Mouse (Mus musculus): Measurements from ENCODE around the gene Dlg4. TPM values are rescaled to one million over a fixed set of nuclear protein-coding genes. Genes with fewer than 3 reads are reported as not detected.

Dlg4 gene
- polyA plus RNA-seq, 1 experiment = 13.3 TPM

DNA sequence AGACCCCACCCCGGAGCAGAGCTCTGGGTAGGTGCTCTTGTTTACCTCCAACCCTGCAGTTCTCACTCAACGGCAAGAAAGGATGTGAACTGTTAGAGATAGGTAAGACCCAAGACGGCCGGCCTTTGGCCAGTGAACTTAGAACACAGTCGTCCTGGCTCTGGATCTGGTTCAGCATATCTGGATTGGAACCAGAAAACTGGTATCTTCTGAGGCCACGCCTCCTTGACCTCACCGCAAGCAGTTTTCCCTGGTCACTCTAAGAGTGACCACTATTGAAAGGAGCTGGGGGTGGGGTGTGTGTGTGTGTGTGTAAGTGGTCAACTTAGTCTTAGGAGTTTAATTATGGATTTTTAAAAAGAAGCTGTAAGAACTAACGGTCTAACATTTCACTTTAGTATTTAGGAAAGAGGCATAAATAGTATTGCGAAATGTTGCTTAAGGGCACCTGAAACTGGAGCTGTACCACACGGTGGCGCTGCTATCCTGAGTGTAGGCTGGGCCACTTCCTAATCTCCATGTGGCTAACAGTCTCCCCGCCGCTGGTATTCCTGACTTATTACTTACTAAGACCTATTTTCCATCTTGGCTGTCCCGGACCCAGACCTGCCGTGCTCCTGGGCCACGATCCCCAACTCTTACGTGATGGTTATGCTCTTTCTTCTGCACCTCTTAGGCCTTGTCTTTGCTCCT is 57.8 kb downstream of the Dlg4 start:
- DNase-seq (ENCODE audit: low read depth in 1 of 2, low spot score in 2 of 2) = peak in 1 of 2 experiments; percentile 54
- Histone ChIP-seq H3K27ac (ENCODE audit: insufficient read depth, low read length) (no peak overlapping the region), H3K27me3 (ENCODE audit: control insufficient read depth, insufficient read depth, low read length) (no peaks in the 10 kb centered on the region), H3K4me3 (ENCODE audit: extremely low read depth, insufficient read depth, insufficient read length) (no peak overlapping the region), H3K4me1 (ENCODE audit: control insufficient read depth, insufficient read depth, insufficient read length) (no peaks in the 10 kb centered on the region), H3K36me3 (ENCODE audit: control insufficient read depth, insufficient read depth, low read length) (no peaks in the 10 kb centered on the region)
- whole genome bisulfite sequencing = 41% methylated on average over 17 of the region's 17 CpGs
- TF ChIP-seq POLR2A (IDR thresholded peaks at IDR 0.05; ENCODE audit: low read depth, low read length) = no peak
- TF ChIP-seq CTCF (IDR thresholded peaks at IDR 0.05; ENCODE audit: extremely low read depth, insufficient read depth, insufficient read length, insufficient replicate concordance) = peak; percentile 83; the same call in 1 of the 2 replicates

GRCm38 (mm10) chr11:70075581-70075980 is 58.8 kb downstream of the Dlg4 start:
- WGBS = 77% methylated on average over 6 of the region's 6 CpGs
- DNase-seq (ENCODE audit: low read depth in 1 of 2, low spot score in 2 of 2) = no peak

DNA sequence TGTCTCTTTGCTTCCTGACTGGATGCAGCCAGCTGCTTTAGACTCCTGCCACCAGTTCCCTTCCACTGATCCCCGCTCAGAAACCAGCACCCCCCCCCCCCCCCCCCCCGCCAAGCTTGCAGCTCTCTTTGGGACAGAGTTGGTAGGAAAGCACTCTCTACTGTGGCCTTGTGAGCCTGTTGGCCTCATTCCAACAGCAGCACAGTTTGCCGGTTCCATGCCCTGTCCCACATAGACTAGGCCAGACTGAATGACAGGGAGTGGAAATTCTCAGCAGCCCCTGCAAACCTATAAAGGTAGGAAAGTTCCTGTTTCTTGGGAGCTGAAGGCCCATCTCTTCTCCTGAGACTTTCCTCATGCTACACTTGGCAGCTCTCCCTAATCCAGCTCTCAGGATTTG is 60.7 kb downstream of the Dlg4 start:
- WGBS = 70% methylated on average over 3 of the region's 3 CpGs
- no peaks in the 10 kb centered on the region for H3K27me3 ChIP-seq (ENCODE audit: control insufficient read depth, insufficient read depth, low read length)
- no peak for DNase-seq (ENCODE audit: low read depth in 1 of 2, low spot score in 2 of 2)

More at GRCm38 (mm10) chr11:70075581-70075980, 58.8 kb downstream of the Dlg4 start:
- Histone ChIP-seq H3K4me3 (ENCODE audit: extremely low read depth, insufficient read depth, insufficient read length) (no peak overlapping the region), H3K27me3 (ENCODE audit: control insufficient read depth, insufficient read depth, low read length) (no peaks in the 10 kb centered on the region), H3K4me1 (ENCODE audit: control insufficient read depth, insufficient read depth, insufficient read length) (peaks cover 3% of the 10 kb centered on the region; the same call in 1 of the 2 replicates), H3K36me3 (ENCODE audit: control insufficient read depth, insufficient read depth, low read length) (no peaks in the 10 kb centered on the region), H3K27ac (ENCODE audit: insufficient read depth, low read length) (no peak overlapping the region)
- no peak for TF ChIP-seq CTCF (IDR thresholded peaks at IDR 0.05; ENCODE audit: extremely low read depth, insufficient read depth, insufficient read length, insufficient replicate concordance)
- no peak for TF ChIP-seq POLR2A (IDR thresholded peaks at IDR 0.05; ENCODE audit: low read depth, low read length)

DNA sequence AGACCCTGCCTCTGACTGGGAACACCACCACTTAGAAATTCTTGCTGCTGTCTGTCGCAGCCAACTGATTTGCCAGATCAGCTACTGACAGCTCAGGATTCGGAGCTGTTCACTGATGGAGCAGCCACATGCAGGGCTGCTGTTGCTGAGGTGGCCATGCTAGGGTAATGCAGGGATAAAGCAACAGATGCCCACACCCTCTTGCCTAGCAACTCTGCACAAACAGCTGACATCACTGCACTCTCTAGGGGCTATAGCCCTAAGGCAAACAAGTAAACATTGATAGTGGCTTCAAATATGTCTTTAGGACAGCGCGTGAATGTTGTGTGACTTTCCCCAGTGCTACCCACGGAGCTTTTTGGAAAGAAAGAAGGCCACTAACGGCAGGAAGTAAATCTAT is 62.4 kb downstream of the Dlg4 start:
- H3K36me3 ChIP-seq (ENCODE audit: control insufficient read depth, insufficient read depth, low read length) = no peaks in the 10 kb centered on the region
- DNase-seq (ENCODE audit: low read depth in 1 of 2, low spot score in 2 of 2) = no peak
- H3K4me3 ChIP-seq (ENCODE audit: extremely low read depth, insufficient read depth, insufficient read length) = no peak overlapping the region
- TF ChIP-seq CTCF (IDR thresholded peaks at IDR 0.05; ENCODE audit: extremely low read depth, insufficient read depth, insufficient read length, insufficient replicate concordance) (no peak), POLR2A (IDR thresholded peaks at IDR 0.05; ENCODE audit: low read depth, low read length) (no peak)
- H3K27ac ChIP-seq (ENCODE audit: insufficient read depth, low read length) = no peak overlapping the region
- WGBS = 71% methylated on average over 6 of the region's 6 CpGs
- H3K4me1 ChIP-seq (ENCODE audit: control insufficient read depth, insufficient read depth, insufficient read length) = peaks cover 3% of the 10 kb centered on the region; the same call in 1 of the 2 replicates
- H3K27me3 ChIP-seq (ENCODE audit: control insufficient read depth, insufficient read depth, low read length) = no peaks in the 10 kb centered on the region

More for the DNA sequence above, 60.7 kb downstream of the Dlg4 start:
- TF ChIP-seq POLR2A (IDR thresholded peaks at IDR 0.05; ENCODE audit: low read depth, low read length) (no peak), CTCF (IDR thresholded peaks at IDR 0.05; ENCODE audit: extremely low read depth, insufficient read depth, insufficient read length, insufficient replicate concordance) (no peak)
- H3K27ac ChIP-seq (ENCODE audit: insufficient read depth, low read length) = no peak overlapping the region
- no peaks in the 10 kb centered on the region for H3K36me3 ChIP-seq (ENCODE audit: control insufficient read depth, insufficient read depth, low read length)
- no peak overlapping the region for H3K4me3 ChIP-seq (ENCODE audit: extremely low read depth, insufficient read depth, insufficient read length)
- H3K4me1 ChIP-seq (ENCODE audit: control insufficient read depth, insufficient read depth, insufficient read length) = peaks cover 3% of the 10 kb centered on the region; the same call in 1 of the 2 replicates

DNA sequence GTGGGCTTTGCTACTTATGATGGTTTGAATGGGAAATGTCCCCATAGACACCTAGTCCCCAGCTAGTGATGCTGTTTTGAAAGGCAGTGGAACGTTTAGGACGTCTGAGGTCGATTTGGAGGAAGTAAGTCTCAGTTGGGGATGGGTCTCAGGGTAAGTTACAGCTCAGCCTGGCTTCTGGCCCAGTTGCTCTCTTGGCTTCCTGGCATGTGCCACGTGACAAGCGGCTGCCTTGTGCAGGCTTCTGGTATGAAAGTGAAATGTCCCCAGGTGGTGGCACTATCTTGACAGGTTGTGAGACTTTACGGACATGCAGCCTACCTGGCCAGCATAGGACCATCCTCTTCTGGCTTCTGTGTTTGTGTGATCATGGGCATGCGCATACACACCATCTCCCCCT is 63.2 kb downstream of the Dlg4 start:
- H3K27ac ChIP-seq (ENCODE audit: insufficient read depth, low read length) = no peak overlapping the region

DNA sequence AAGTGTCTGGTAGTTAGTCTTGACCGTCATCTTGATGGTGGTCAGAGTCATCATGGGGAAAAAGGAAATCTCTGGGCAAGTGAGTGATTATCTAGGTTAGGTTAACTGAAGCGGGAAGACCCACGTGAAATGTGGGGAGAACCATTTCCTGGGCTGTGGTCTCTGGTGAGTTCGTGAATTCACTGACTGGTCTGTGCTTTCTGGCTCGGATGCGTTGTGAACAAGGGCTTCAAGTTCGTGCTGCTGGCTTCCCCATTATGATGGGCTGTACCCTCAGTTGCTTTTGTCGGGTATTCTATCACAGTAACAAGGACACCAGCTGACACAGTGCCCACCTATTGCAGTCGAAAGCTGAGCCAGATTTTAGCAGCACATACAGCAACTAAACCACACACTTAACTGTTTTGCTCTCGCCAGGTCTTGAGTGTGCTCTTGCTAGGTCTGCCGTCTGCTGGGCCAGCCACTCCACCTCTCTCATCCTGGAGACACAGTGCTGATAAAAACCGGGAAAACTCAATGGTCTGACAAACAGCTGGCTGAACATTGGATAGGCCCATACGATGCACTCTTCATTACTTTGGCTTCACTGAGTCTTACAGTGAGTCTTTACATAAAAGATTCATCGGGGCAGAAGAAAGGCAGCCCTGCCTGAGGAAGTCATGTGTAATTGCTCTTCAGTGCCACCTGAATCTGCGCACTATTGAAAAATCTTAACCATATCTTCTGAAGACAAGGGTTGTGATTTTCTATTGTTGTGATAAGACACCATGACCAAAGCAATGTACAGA is 64.3 kb downstream of the Dlg4 start:
- H3K27me3 ChIP-seq (ENCODE audit: control insufficient read depth, insufficient read depth, low read length) = no peaks in the 10 kb centered on the region
- WGBS = 34% methylated on average over 15 of the region's 15 CpGs
- H3K4me3 ChIP-seq (ENCODE audit: extremely low read depth, insufficient read depth, insufficient read length) = no peak overlapping the region
- no peaks in the 10 kb centered on the region for H3K36me3 ChIP-seq (ENCODE audit: control insufficient read depth, insufficient read depth, low read length)
- TF ChIP-seq POLR2A (IDR thresholded peaks at IDR 0.05; ENCODE audit: low read depth, low read length) (no peak), CTCF (IDR thresholded peaks at IDR 0.05; ENCODE audit: extremely low read depth, insufficient read depth, insufficient read length, insufficient replicate concordance) (no peak)
- H3K4me1 ChIP-seq (ENCODE audit: control insufficient read depth, insufficient read depth, insufficient read length) = peaks cover 3% of the 10 kb centered on the region; the same call in 1 of the 2 replicates
- DNase-seq (ENCODE audit: low read depth in 1 of 2, low spot score in 2 of 2) = no peak
- no peak overlapping the region for H3K27ac ChIP-seq (ENCODE audit: insufficient read depth, low read length)

More for the DNA sequence above, 63.2 kb downstream of the Dlg4 start:
- 10% methylated on average over 7 of the region's 7 CpGs for WGBS
- TF ChIP-seq POLR2A (IDR thresholded peaks at IDR 0.05; ENCODE audit: low read depth, low read length) (no peak), CTCF (IDR thresholded peaks at IDR 0.05; ENCODE audit: extremely low read depth, insufficient read depth, insufficient read length, insufficient replicate concordance) (no peak)
- Histone ChIP-seq H3K4me1 (ENCODE audit: control insufficient read depth, insufficient read depth, insufficient read length) (peaks cover 3% of the 10 kb centered on the region; the same call in 1 of the 2 replicates), H3K36me3 (ENCODE audit: control insufficient read depth, insufficient read depth, low read length) (no peaks in the 10 kb centered on the region), H3K4me3 (ENCODE audit: extremely low read depth, insufficient read depth, insufficient read length) (no peak overlapping the region), H3K27me3 (ENCODE audit: control insufficient read depth, insufficient read depth, low read length) (no peaks in the 10 kb centered on the region)
- peak; percentile 30 to 53 for DNase-seq (ENCODE audit: low read depth in 1 of 2, low spot score in 2 of 2)

Data from spleen, adult 2 months (tissue).